Mouse (Mus musculus) embryo, embryonic 9.5 days (tissue): ENCODE measurements around the gene Kif23.

Experiments
- DNase-seq: peaks from one replicate; pipeline ENCODE4 v3.0.0-alpha.2; 2017; ENCODE audit errors: extremely low spot score

Kif23 gene

GRCm38 (mm10) chr9:61906912-61907311 lies 39.7 kb downstream of the Kif23 start:
- DNase-seq = peak; percentile 37

GRCm38 (mm10) chr9:61905576-61905975 lies 41.0 kb downstream of the Kif23 start:
- DNase-seq = no peak

- no peak for DNase-seq
These were observed 42.4 kb downstream of the Kif23 start for GRCm38 (mm10) chr9:61904201-61904600.

GRCm38 (mm10) chr9:61902445-61902844 lies 44.1 kb downstream of the Kif23 start:
- DNase-seq = no peak

- no peak for DNase-seq
These were observed 45.0 kb downstream of the Kif23 start for GRCm38 (mm10) chr9:61901574-61901973.

- DNase-seq = peak; percentile 76
These were observed 46.8 kb downstream of the Kif23 start for GRCm38 (mm10) chr9:61899804-61900203.

- DNase-seq = peak; percentile 85
These were observed 48.2 kb downstream of the Kif23 start for GRCm38 (mm10) chr9:61898401-61898800.

- DNase-seq = no peak
These were observed 51.6 kb downstream of the Kif23 start for GRCm38 (mm10) chr9:61895014-61895413.

GRCm38 (mm10) chr9:61889855-61890254 lies 56.7 kb downstream of the Kif23 start:
- DNase-seq = no peak

- no peak for DNase-seq
These were observed 58.8 kb downstream of the Kif23 start for GRCm38 (mm10) chr9:61887661-61888379.

- DNase-seq = no peak
These were observed 60.6 kb downstream of the Kif23 start for GRCm38 (mm10) chr9:61885964-61886363.

- no peak for DNase-seq
These were observed 61.6 kb downstream of the Kif23 start for GRCm38 (mm10) chr9:61884936-61885335.

- no peak for DNase-seq
These were observed 62.2 kb downstream of the Kif23 start for GRCm38 (mm10) chr9:61884375-61884774.

- DNase-seq = no peak
These were observed 64.4 kb downstream of the Kif23 start for GRCm38 (mm10) chr9:61882179-61882578.

GRCm38 (mm10) chr9:61878889-61879288 lies 67.7 kb downstream of the Kif23 start:
- DNase-seq = peak; percentile 80

- DNase-seq = peak; percentile 22
These were observed 69.0 kb downstream of the Kif23 start for GRCm38 (mm10) chr9:61877373-61878112.

- DNase-seq = peak; percentile 45
These were observed 73.2 kb downstream of the Kif23 start for GRCm38 (mm10) chr9:61873325-61873724.

GRCm38 (mm10) chr9:61872246-61872941 lies 74.2 kb downstream of the Kif23 start:
- peak; percentile 22 for DNase-seq

- DNase-seq = no peak
These were observed 74.7 kb downstream of the Kif23 start for GRCm38 (mm10) chr9:61871839-61872238.

GRCm38 (mm10) chr9:61867659-61868058 lies 78.9 kb downstream of the Kif23 start:
- DNase-seq = no peak
